Mouse (Mus musculus) midbrain, embryonic 12.5 days (tissue): ENCODE measurements around the gene Phkg1. TPM values are rescaled to one million over a fixed set of nuclear protein-coding genes. Genes with fewer than 3 reads are reported as not detected.
A peak's percentile ranks its signal among the peaks of the same experiment; 100 is the strongest.
"Not testable (repeated sequence)": the region's sequence is repeated elsewhere in the genome, so short reads cannot be mapped to it uniquely, and the experiment has no call there.

Experiments
- ATAC-seq: fragments of 200-750 bp; cut with Nextera tagmentation; 2 replicates; pipeline ENCODE4 v1.8.0; 2017; ENCODE audit warnings: low read depth, moderate TSS enrichment, moderate library complexity; ENCODE audit not compliant: low FRiP score
- H3K27ac ChIP-seq: fragments of 300-500 bp; sonication (generic); replicated peaks from 2 replicates; pipeline ENCODE4 v1.5.1; 2016; ENCODE audit warnings: mild to moderate bottlenecking
- H3K27me3 ChIP-seq: fragments of 300-500 bp; sonication (generic); 2 replicates; pipeline ENCODE4 v1.6.1; 2016; ENCODE audit warnings: mild to moderate bottlenecking
- H3K36me3 ChIP-seq: fragments of 300-500 bp; sonication (generic); 2 replicates; pipeline ENCODE4 v1.6.1; 2016
- H3K4me1 ChIP-seq: fragments of 300-500 bp; sonication (generic); 2 replicates; pipeline ENCODE4 v1.6.1; 2016
- H3K4me2 ChIP-seq: fragments of 300-500 bp; sonication (generic); replicated peaks from 2 replicates; pipeline ENCODE4 v1.6.1; 2016; ENCODE audit warnings: mild to moderate bottlenecking, moderate library complexity
- H3K4me3 ChIP-seq: fragments of 300-500 bp; sonication (generic); 2 replicates; pipeline ENCODE4 v1.5.1; 2016; ENCODE audit warnings: mild to moderate bottlenecking
- H3K9ac ChIP-seq: fragments of 300-500 bp; sonication (generic); replicated peaks from 2 replicates; pipeline ENCODE4 v1.6.1; 2016; ENCODE audit warnings: mild to moderate bottlenecking, moderate library complexity
- H3K9me3 ChIP-seq: fragments of 300-500 bp; sonication (generic); 2 replicates; pipeline ENCODE4 v1.6.1; 2016; ENCODE audit warnings: mild to moderate bottlenecking
- WGBS: fragments of 180-500 bp; shearing (Covaris S2); methylation state at CpG from one replicate; pipeline ENCODE4 v1.1.7; 2016; 5-methylcytosine and 5-hydroxymethylcytosine counted together
- polyA plus RNA-seq: library from polyadenylated mRNA; unstranded; fragments of >200 nt; fragmentation: Nextera tagmentation; extraction: Ambion mirVana; gene quantifications from 2 replicates; pipeline ENCODE4 v1.2.1, GENCODE M21; 2016

The Phkg1 gene
- polyA plus RNA-seq, 1 experiment from 2014 or later, result 0.18 TPM

GRCm38 (mm10) chr5:129924820-129925452 lies 26.6 kb upstream of the Phkg1 start:
- Histone ChIP-seq H3K9me3 (no peaks in the 10 kb centered on the region), H3K4me3 (no peak overlapping the region), H3K4me1 (peaks cover 1% of the 10 kb centered on the region; the same call in 1 of the 2 replicates), H3K27ac (no peak overlapping the region), H3K4me2 (no peak overlapping the region), H3K27me3 (no peaks in the 10 kb centered on the region), H3K36me3 (no peaks in the 10 kb centered on the region), H3K9ac (no peak overlapping the region)
- ATAC-seq, result no peak
- 92% methylated on average over 8 of the region's 8 CpGs for WGBS

- H3K4me3 ChIP-seq, result no peak overlapping the region
- no peaks in the 10 kb centered on the region for H3K36me3 ChIP-seq
Measured at GRCm38 (mm10) chr5:129921972-129922371, 23.6 kb upstream of the Phkg1 start.

GRCm38 (mm10) chr5:129919320-129919719 lies 21.0 kb upstream of the Phkg1 start:
- Histone ChIP-seq H3K9ac (no peak overlapping the region), H3K9me3 (no peaks in the 10 kb centered on the region), H3K27me3 (no peaks in the 10 kb centered on the region), H3K36me3 (no peaks in the 10 kb centered on the region), H3K27ac (no peak overlapping the region), H3K4me1 (no peaks in the 10 kb centered on the region), H3K4me2 (no peak overlapping the region), H3K4me3 (no peak overlapping the region)
- WGBS, result 70% methylated on average over 8 of the region's 8 CpGs
- ATAC-seq, result no peak

More at GRCm38 (mm10) chr5:129921972-129922371, 23.6 kb upstream of the Phkg1 start:
- no peak for ATAC-seq
- no peak overlapping the region for H3K4me2 ChIP-seq
- WGBS, result 90% methylated on average over 4 of the region's 4 CpGs
- no peaks in the 10 kb centered on the region for H3K9me3 ChIP-seq
- H3K27me3 ChIP-seq, result no peaks in the 10 kb centered on the region
- H3K4me1 ChIP-seq, result no peaks in the 10 kb centered on the region
- no peak overlapping the region for H3K9ac ChIP-seq
- H3K27ac ChIP-seq, result no peak overlapping the region

GRCm38 (mm10) chr5:129918752-129919151 lies 20.4 kb upstream of the Phkg1 start:
- Histone ChIP-seq H3K4me1 (no peaks in the 10 kb centered on the region), H3K27ac (no peak overlapping the region), H3K27me3 (no peaks in the 10 kb centered on the region), H3K9me3 (no peaks in the 10 kb centered on the region), H3K36me3 (no peaks in the 10 kb centered on the region), H3K4me3 (no peak overlapping the region), H3K4me2 (no peak overlapping the region), H3K9ac (no peak overlapping the region)
- no peak for ATAC-seq
- 85% methylated on average over 9 of the region's 9 CpGs for WGBS

GRCm38 (mm10) chr5:129918065-129918651 lies 19.8 kb upstream of the Phkg1 start:
- Histone ChIP-seq H3K4me3 (no peak overlapping the region), H3K4me1 (no peaks in the 10 kb centered on the region), H3K4me2 (no peak overlapping the region), H3K36me3 (no peaks in the 10 kb centered on the region), H3K9me3 (no peaks in the 10 kb centered on the region), H3K27me3 (no peaks in the 10 kb centered on the region), H3K27ac (no peak overlapping the region), H3K9ac (no peak overlapping the region)
- WGBS, result 89% methylated on average over 24 of the region's 24 CpGs
- no peak for ATAC-seq

GRCm38 (mm10) chr5:129915491-129915890 lies 17.1 kb upstream of the Phkg1 start:
- ATAC-seq, H3K4me2 ChIP-seq, H3K27me3 ChIP-seq, H3K27ac ChIP-seq, H3K36me3 ChIP-seq, H3K4me3 ChIP-seq, H3K9me3 ChIP-seq, H3K9ac ChIP-seq, H3K4me1 ChIP-seq: not testable (repeated sequence)
- WGBS, result 89% methylated on average over 11 of the region's 11 CpGs

- 15% methylated on average over 2 of the region's 2 CpGs for WGBS
- Histone ChIP-seq H3K9me3 (no peaks in the 10 kb centered on the region), H3K36me3 (no peaks in the 10 kb centered on the region), H3K27me3 (peaks cover 7% of the 10 kb centered on the region; the same call in 1 of the 2 replicates), H3K9ac (no peak overlapping the region), H3K4me2 (no peak overlapping the region), H3K4me1 (peaks cover 4% of the 10 kb centered on the region; the same call in 1 of the 2 replicates), H3K27ac (no peak overlapping the region), H3K4me3 (no peak overlapping the region)
- ATAC-seq, result no peak
Measured at GRCm38 (mm10) chr5:129914024-129914423, 15.7 kb upstream of the Phkg1 start.

GRCm38 (mm10) chr5:129909591-129909990 lies 11.2 kb upstream of the Phkg1 start:
- WGBS, result 86% methylated on average over 7 of the region's 7 CpGs
- Histone ChIP-seq H3K9me3 (no peaks in the 10 kb centered on the region), H3K36me3 (no peaks in the 10 kb centered on the region), H3K4me2 (0 out of 2 replicates have a peak overlapping the region, but pooled peaks have one; percentile 83), H3K27ac (no peak overlapping the region), H3K9ac (no peak overlapping the region), H3K27me3 (peaks cover 7% of the 10 kb centered on the region; the same call in 1 of the 2 replicates), H3K4me1 (peaks cover 8% of the 10 kb centered on the region; the same call in 1 of the 2 replicates), H3K4me3 (no peak overlapping the region)
- no peak for ATAC-seq

- H3K36me3 ChIP-seq, result no peaks in the 10 kb centered on the region
- H3K27ac ChIP-seq, result peak overlapping the region; percentile 96; the same call in 1 of the 2 replicates
- ATAC-seq, result no peak
- H3K4me1 ChIP-seq, result peaks cover 8% of the 10 kb centered on the region; the same call in 1 of the 2 replicates
- H3K4me3 ChIP-seq, result peak overlapping the region; percentile 71
- H3K9me3 ChIP-seq, result no peaks in the 10 kb centered on the region
- peak overlapping the region; percentile 84; the same call in 1 of the 2 replicates for H3K9ac ChIP-seq
- H3K27me3 ChIP-seq, result peaks cover 7% of the 10 kb centered on the region; the same call in 1 of the 2 replicates
- H3K4me2 ChIP-seq, result peak overlapping the region; percentile 83
- 71% methylated on average over 9 of the region's 9 CpGs for WGBS
Measured at GRCm38 (mm10) chr5:129909147-129909546, 10.8 kb upstream of the Phkg1 start.

- Histone ChIP-seq H3K4me2 (peak within 1 kb of the TSS; percentile 83), H3K9me3 (no peaks in the 10 kb centered on the region), H3K9ac (peak within 1 kb of the TSS; percentile 84), H3K4me3 (peak within 1 kb of the TSS; percentile 71), H3K36me3 (no peaks in the 10 kb centered on the region), H3K4me1 (peaks cover 8% of the 10 kb centered on the region; the same call in 1 of the 2 replicates), H3K27ac (peak within 1 kb of the TSS; percentile 96), H3K27me3 (peaks cover 7% of the 10 kb centered on the region; the same call in 1 of the 2 replicates)
- ATAC-seq, result peak; percentile 98
- under 1% methylated on average over 63 of the region's 63 CpGs for WGBS
Measured at GRCm38 (mm10) chr5:129908242-129908965, 10.1 kb upstream of the Phkg1 start, which contains the start of gene Nupr1l. Gene Nupr1l, plus strand, starts transcription at chr5:129908540.

- Histone ChIP-seq H3K27ac (peak overlapping the region; percentile 96), H3K9me3 (no peaks in the 10 kb centered on the region), H3K27me3 (peaks cover 7% of the 10 kb centered on the region; the same call in 1 of the 2 replicates), H3K4me3 (peak overlapping the region; percentile 71), H3K9ac (peak overlapping the region; percentile 84), H3K36me3 (no peaks in the 10 kb centered on the region), H3K4me1 (peaks cover 8% of the 10 kb centered on the region; the same call in 1 of the 2 replicates), H3K4me2 (peak overlapping the region; percentile 83)
- WGBS, result 33% methylated on average over 4 of the region's 4 CpGs
- no peak for ATAC-seq
Measured at GRCm38 (mm10) chr5:129907775-129908174, 9.4 kb upstream of the Phkg1 start.
